Mouse (Mus musculus) CD4-positive, CD25-positive, alpha-beta regulatory T cell, adult 4 months (primary cell): Measurements from ENCODE around the gene Rbfox2. TPM values are rescaled to one million over a fixed set of nuclear protein-coding genes. Genes with fewer than 3 reads are reported as not detected.

Source experiments
- ATAC-seq: one replicate; pipeline ENCODE4 v1.8.0; 2017
- polyA plus RNA-seq, 2 experiments: library from polyadenylated mRNA; unstranded; fragments of 100-300 nt; shearing (Covaris generic); gene quantifications; one replicate each; pipeline ENCODE4 v1.2.1; 2017

Gene Rbfox2
- polyA plus RNA-seq, 2 experiments from 2014 or later, result not detected

DNA sequence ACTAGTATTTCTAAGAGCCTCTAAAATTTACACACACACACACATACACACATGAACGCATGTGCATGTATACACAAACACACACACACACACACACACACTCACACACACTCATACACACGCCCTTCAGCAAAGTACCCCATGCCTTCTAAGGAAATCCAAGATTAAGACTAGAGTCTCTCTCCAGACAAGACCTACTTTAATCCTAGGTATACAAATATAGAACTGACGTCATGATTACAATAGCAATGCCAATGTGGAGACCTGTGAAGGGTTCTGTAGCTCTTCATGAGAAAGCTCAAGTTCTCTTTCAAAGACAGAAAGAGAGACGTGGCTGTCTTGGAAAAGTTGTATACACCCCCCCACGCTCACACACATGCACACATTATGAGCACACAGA lies 132.8 kb downstream of the Rbfox2 start:
- ATAC-seq, result no peak

DNA sequence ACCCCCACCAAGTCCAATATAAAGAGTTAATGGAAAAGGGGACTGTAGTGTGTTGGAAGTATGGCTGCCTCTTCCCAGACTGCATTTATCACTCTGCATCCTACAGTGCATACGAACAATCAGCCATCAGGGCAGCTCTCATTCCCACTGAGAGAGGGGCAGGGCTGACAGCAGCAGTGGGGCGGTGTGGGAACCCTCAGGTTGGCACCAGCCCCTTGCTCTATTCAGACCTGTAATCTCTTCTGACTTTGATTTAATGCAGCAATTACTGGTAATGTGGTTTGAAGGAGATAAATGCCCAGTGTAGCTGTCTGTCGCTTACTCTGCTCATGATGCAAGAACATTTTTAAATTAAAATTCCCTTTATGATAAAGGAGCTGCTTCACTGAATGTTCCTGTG lies 134.4 kb downstream of the Rbfox2 start:
- no peak for ATAC-seq

DNA sequence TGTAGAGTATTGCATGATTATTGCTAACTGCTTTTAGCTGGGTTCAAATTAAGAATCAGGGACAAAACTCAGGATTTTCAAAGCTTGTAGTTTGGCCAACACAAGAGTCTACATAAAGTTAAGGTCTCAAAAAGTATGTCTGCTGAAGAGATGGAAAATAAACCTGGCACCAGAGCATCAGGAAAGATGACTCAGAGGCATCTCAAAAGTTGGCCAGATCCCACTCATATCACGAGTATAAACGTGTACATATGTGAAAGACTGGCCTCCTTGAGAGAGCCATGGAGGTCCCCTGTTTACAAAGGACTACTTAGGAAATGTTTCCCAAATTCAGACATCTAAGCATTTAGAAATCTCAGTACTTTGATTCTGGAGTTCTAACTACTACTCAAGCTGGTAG lies 138.0 kb downstream of the Rbfox2 start:
- ATAC-seq, result no peak

DNA sequence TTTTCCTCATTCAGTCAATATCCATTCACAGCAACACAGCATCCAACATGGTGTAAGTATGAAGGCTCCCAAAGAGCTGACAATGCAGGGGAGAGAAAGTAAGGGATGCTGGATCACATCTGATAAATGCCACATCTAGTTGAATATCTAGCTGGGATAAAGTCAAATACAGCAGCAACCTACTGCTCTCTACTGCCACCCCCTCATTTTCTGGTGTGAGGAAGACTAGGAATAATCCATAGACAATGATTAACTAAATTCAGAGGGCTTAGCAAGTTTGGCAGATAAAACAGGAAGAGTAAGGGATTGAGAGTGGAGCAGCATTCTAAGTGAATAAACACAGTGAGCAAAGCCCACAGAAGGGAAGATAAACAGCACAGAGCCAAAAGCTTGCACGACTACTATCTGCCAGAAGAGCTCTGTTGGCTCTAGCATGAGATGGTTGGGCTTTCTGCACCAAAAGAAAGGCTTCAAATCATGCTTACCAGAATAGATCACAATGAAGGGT lies 140.5 kb downstream of the Rbfox2 start:
- ATAC-seq, result no peak

DNA sequence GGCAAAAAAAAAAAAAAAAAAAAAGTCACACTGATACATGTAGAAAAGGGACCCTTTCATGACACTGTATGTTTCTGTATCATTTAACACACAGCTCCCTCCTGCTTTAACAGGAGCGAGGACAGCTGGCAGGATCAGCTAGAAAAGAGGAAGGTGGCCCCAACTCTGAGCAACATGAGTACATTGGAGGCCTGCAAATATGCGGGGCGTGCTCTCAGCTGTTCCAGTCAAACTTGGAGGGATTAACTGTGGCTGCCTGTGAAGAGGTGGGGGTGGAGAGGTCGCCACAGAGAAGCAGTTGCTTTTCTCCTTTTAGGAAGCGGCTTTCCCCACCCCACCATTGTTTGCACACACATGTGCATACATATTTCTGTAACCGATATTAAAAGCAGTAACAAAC lies 143.5 kb downstream of the Rbfox2 start:
- no peak for ATAC-seq

DNA sequence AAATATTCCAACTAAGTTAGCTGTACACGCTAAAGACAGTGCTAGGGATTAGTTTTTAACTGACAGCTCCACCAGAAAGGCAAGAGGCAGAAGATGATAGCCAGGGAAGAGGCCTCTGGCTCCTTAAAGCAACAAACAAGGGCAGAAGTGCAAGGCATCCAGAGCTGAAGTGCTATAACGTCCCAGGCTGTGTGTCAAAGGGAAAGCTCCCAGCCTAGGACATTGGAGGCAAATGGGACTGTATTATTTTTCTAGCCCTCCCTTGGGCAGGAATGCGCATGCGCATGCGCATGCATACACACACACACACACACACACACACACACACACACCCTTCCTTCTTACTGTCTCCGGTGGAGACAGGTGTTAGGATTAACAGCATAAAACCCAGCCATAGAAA lies 143.9 kb downstream of the Rbfox2 start:
- ATAC-seq, result no peak

DNA sequence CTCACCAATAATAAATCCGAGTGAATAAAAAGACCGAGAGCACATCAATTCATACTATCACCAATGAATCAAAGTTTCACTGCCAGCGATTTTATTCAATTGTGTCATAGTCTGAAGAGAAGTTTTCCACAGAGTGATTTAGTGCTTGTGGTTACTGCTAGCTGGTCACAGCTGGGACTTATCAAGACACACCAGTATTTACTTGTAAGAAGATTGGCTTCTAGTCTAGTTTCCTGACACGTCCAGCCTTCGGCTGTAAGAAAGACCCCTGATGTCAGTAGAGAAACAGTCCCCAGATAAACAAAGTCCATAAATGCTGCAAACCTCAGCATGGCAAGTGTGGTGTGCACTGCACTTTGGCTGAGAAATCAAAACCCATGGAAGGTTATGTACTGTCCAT lies 145.4 kb downstream of the Rbfox2 start:
- ATAC-seq, result no peak

DNA sequence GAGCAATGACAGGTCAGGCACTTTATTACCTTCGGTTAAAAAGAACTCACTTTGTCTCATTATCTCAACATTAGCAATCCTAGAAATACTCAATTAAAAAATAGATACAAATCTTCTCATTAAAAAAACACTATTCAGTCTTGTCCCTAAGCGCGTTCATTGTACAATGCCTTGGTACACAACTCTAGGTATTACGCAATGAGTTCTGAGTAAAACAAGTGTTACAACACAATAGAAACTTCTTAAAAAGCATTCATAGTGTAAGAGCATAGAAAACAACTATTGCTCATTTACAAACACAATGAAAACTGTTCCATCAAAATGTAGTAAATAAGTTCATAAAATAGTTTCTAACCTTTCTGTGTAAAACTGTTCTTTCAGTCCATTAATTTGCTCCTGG lies 146.0 kb downstream of the Rbfox2 start:
- no peak for ATAC-seq

DNA sequence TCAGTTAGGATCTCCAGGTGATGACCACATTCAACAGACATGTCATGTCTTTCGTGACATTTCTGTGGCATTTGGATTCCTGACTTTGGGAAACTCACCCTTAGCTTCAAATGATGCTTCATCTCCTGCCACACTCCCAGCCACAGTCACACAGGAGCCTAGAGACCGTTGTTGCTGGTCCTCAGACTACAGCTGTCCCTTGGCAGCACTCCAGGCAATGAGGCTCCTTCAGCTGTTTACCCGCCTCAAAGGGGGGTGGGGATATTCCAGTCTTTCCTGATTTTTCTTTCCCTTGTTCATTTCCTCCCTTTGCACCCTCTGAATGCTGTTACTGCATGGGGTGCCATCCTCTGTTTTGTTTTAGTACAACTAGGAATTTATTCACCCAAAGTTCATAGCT lies 150.3 kb downstream of the Rbfox2 start:
- ATAC-seq, result no peak

DNA sequence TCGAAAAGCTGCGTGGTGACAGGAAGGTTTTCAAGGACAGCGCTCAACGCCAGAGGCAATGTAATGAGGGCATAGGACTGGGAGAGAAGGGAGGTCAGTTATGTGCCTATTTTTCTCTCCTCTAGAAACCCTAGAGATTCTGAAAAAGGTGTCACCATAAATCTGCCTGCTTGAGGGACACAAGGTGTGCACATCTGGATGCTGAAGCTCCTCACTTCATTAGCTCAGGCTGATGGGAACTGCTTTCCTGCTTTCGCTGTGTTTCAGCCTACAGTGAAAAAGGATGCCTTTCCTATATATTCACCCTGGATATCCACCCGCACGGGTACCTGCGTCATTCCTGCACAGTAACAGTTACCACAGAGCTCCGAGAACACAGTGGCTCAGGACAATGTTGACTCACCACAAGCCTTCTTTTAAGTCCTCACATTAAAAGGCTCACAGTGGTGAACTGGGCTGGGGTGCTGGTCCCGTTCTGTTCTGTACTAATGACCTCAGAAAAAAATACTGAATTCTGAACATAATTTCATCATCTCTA lies 152.5 kb downstream of the Rbfox2 start:
- no peak for ATAC-seq

DNA sequence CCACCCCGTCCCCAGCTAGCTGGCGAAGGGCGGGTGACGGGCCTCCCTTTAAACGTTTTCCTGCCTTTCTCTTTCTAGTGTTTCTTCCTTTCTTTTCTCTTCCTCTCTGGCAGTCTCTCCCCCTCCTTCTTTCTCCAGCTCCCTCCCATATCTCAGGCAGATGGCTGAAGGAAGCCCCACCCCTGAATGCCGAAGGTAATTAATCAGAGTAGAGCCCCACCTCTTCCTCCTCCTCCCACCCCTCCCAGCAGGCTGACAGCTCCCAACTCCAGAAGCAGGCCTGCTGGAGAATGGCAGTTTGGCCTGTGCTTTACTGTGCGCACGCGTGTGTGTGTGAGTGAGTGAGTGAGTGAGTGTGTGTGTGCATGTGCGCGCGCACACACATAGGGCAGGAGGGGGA lies 153.2 kb downstream of the Rbfox2 start:
- ATAC-seq, result no peak

DNA sequence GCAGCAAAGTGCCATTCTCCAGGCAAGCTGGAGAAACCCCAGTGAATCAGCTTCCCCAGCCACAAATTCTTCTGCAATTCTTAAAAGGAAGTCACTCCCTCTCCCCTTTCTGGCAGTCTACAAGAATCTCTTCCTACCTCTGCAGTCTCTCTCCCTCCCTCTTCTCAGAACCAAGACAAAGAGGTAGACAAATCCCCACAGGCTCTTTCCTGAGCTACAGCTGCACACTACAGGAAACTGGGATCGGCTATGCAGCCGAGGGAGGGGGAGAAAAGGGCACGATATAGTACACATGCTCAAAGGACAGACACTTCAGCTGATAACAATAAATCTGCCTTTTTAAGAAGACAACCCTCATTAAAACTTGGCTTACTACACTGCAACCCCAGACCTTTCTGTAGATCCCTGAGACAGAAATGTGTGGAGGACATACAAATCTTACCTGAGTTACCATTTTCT lies 153.7 kb downstream of the Rbfox2 start:
- ATAC-seq, result no peak

DNA sequence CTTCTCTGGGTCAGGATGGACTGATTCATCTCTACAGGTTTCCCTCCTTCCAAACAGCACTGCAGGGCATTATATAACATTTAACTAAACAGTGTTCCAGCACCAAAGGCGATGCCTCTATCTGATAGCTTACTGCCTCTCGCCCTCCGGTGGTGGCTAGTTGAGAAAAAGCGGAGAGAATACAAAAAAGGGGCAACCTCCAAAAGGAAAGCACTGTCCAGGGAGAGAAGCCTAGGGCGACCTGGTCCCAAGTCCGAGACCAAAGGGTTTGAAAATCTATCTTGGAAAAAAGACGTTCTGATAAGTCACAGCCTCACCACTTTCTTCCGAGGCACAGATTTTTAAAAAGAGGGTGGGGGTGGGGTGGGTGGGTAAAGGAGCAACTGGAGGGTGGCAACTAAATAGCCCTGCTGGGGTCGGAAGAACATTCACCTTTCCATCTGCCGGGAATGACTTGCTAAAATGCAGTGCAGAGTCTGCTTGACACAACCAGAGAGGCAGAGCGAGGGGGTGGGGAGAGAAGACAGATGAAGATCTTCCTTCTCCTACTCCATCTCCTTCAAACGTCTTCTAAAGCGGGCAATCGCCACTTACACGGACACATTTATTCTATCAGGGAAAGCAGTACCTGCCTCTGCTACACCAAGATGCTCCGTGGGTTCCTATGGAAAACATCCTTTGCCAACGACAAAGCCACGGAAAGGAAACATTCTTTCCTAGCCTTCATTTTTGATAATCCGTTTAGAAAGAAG lies 154.3 kb downstream of the Rbfox2 start:
- no peak for ATAC-seq

DNA sequence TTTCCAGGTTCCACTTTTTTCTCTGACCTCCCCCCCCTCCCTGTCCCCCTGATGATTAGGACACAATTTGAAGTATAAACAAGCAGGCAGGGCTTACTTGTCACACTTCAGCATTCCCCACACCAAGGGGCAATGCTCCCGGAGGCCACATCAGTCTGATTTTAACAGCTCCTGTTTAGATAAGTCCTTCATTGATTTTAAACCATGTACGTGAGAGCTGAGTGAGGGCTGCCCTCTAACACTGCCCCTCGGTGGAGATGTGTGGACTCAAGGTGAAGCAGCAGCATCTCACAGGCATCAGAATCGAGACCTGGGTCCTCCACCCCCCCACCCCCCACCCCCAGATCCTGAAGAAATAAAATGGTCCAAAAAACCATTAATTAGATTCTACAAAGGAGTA lies 155.0 kb downstream of the Rbfox2 start:
- ATAC-seq, result no peak

DNA sequence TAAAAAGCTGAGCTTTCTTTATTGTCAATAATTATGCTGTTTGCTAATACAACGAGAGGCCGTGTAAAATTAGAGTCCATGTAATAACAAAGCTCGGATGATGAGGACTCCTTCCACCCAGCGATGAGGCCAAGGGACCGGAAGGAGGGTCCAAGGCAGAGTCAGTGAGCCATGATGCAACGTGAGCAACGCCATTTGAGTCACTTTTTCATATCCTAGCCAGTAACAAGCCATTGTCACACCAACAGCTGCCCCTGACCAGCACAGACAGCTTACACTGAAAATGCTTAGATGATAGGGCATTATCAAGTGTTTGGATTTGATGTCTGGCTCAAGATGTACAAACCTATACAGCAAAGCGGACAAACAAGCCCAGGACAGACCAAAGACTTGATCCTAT lies 155.6 kb downstream of the Rbfox2 start:
- ATAC-seq, result no peak

DNA sequence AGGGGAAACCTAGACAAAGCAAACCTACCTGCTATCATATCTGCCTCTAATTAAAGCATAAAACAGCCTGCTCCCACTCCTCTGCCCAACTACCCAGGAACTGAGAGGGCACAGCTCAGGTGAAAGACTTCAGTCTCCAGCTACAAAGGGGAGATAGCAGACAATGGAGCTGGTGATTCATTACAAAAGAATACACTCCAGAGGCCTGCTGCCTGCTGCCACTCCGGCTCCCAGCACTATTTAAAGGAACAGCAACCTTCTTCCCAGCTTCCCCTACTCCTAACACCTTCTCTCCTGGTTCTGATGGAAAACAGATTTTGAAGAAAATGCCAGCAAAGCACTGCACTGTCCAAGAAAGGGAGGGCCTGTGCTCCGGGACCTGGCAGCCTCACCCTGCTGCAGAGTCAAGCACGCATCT lies 156.4 kb downstream of the Rbfox2 start:
- no peak for ATAC-seq

DNA sequence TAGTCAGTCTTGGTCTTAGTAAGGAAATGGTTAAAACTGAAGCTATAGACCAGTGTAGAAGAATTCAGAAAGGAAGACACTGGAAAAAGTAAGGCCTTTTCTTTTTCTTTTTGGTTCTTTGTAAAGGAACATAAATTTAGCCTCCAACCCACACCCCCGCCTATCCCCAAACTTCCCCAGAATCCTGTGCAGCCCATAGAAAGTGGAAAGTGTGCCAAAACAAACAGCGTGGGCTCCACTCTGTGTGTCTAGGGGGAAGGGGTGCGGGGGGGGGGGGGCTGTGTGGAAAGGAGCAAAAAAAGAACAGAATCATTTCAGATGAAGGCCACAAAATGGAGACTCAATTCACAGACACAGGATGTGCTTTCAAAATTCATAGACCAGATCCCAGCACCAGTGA lies 156.8 kb downstream of the Rbfox2 start:
- no peak for ATAC-seq

DNA sequence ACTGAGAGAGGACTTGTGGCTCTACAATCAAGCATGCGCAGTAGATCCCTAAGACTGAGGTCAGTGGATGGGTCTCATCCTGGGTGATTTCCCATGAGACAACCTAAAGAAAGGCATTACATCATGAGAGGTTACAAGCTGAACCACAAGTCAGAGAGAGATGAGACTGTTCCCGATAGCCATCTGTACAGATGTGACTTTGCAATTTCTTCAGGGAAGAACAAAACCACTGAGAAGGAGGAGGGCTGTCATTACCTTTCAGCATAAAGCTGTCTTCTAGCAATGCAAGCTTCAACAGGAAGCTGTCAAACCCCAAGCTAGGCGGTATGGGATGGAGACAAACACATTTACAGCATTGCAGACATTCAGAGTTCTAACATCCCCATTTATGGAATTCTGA lies 157.3 kb downstream of the Rbfox2 start:
- ATAC-seq, result no peak

DNA sequence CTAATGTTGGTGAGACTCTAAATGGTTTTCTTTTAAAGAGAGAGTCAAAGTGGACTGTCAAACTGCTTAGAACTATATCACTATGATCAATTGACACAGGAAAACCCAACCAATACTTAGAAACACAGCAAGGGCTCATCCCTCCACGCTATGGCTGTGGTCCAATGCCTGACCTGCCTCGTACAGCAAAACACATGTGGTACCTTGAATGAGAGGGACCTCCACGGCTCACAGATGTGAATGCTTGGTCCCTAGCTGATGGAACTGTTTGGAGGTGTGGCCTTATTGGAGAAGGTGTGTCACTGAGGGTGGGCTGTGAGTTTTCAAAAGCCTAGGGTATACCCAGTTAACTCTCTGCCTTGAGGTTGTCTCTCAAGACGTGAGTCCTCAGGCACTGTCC lies 159.9 kb downstream of the Rbfox2 start:
- ATAC-seq, result no peak

DNA sequence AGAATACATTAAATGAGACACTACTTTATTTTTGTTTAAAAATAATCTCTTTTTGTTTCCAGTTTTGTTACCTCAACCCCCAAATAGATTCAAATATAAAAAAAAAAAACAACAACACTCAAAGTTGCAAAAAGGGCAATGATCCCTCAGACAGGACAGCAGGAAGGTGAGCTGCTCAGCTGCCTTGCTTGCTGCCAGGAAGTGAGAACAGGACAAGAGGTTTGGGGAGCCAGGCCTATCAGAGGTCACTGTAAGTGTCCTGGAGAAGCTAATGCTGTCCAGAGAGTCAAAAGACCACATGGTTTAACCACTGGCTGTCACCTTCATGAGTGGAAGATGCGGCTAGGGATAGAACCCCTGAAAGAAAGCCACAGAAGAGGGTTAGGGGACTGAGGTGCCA lies 161.8 kb downstream of the Rbfox2 start:
- no peak for ATAC-seq

DNA sequence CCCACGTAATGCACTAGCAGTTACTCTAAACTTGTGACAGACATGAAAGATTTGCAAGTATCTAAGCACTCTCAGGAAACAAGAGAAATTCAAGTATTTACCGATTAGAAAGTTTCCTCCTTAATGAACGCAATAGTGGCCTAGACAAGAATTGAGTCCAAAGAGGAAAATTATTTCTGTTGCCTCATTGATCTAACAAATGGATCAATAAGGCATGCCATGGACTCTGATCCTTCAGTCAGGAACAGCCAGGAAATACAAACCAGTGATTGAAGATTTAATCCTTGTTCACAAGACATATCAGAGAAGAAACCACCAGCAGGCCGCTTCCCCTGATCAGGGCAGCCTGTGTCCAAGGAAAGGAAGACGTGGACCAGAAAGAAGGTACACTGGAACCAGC lies 164.0 kb downstream of the Rbfox2 start:
- no peak for ATAC-seq

DNA sequence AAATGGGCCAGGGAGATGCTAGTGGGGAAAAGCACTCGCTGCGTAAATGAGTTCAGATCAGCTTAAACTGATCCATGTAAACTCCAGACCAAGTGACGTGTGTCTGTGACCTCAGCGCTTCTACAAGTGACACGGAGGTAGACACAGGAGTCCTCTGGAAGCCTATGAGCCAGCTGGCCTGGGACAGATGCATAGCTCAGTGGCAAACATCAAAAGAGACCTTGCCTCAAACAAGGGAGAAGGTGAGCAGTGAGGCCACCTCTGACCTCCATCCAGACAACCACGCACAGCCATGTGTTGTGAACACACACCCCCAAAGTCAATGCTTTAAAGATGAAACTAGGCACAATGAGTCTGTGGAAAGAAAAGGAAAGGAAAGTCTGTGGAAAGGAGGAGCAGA lies 164.5 kb downstream of the Rbfox2 start:
- no peak for ATAC-seq

DNA sequence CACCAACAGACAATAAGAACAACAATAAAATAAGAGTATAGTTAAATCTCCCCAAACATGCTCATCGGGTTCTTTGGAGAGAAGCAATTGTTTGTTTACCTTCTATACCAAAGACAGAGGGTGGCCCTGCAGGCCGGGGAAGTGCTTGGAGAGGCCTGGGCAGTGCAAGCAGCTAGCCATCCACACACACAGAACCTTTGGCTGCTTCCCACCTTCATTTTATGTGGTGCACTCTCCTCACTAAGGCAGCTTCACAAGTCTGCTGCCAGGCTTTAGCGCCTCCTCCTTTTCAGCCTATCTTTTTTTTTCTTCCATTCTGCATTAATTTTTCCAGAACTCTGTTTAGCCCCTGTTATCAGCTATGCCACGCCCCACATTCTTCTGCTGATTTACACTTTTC lies 165.1 kb downstream of the Rbfox2 start:
- no peak for ATAC-seq

DNA sequence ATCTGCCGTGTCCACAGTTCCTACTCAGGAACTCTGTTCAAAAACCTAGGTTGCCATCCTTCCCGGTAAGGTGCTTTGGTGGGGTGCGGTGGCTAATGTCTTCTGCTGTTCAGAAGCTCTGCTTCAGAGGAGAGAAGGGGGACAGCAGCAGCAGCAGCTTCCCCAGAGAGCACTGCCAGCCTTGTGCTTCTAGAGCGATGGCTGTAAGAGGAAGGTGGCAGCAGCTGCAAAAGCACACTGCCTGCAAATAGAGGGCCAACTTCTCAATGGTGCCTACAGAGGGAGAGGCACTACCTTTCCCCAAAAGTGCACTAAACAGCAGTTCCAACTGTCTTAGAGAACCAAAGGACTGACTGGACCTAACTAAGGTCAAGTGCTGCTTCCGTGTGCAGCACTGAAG lies 168.5 kb downstream of the Rbfox2 start:
- no peak for ATAC-seq

DNA sequence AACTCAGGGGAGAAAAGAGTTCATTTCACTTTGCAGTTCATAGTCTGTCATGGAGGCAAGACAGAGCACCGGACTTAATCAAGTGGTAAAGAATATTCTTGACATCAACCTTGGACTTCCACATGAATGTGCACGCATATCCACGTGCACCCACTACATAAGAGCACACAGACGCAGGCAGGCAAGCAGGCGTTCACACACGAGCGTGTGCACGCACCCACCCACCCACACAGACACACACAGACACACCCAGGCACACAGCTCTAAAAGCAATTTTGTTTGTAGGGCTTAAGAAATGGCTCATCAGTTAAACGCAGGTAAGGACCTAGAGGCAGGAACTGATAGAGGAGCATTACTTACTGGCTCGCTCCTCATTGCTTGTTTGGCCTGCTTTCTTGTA lies 172.3 kb downstream of the Rbfox2 start:
- no peak for ATAC-seq
